Mouse (Mus musculus) testis, adult 2 months (tissue): ENCODE measurements around the gene Irak2. TPM values are rescaled to one million over a fixed set of nuclear protein-coding genes. Genes with fewer than 3 reads are reported as not detected.
A peak's percentile ranks its signal among the peaks of the same experiment; 100 is the strongest.

ENCODE experiments used
- H3K27ac ChIP-seq: fragments of 200-500 bp; 2 replicates; pipeline ENCODE4 v1.5.1; 2012; ENCODE audit warnings: low read depth, low read length; ENCODE audit not compliant: control insufficient read depth, insufficient read depth
- H3K27me3 ChIP-seq: fragments of 200-500 bp; 2 replicates; pipeline ENCODE4 v1.6.1; 2012; ENCODE audit warnings: mild to moderate bottlenecking, low read length, moderate library complexity; ENCODE audit not compliant: control insufficient read depth, insufficient read depth
- H3K36me3 ChIP-seq: fragments of 200-500 bp; 2 replicates; pipeline ENCODE4 v1.6.1; 2012; ENCODE audit warnings: mild to moderate bottlenecking, low read length; ENCODE audit not compliant: control insufficient read depth, insufficient read depth
- H3K4me1 ChIP-seq: fragments of 200-500 bp; 2 replicates; pipeline ENCODE4 v1.6.1; 2012; ENCODE audit warnings: low read length; ENCODE audit not compliant: control insufficient read depth, insufficient read depth
- H3K4me3 ChIP-seq: fragments of 200-500 bp; 2 replicates; pipeline ENCODE4 v1.5.1; 2012; ENCODE audit warnings: low read depth, mild to moderate bottlenecking, low read length, moderate library complexity, mixed read lengths; ENCODE audit not compliant: control insufficient read depth
- CTCF ChIP-seq: fragments of 200-500 bp; IDR thresholded peaks from 2 replicates; pipeline ENCODE4 v1.5.1; 2012; ENCODE audit warnings: low read depth, mild to moderate bottlenecking, inconsistent platforms, low read length, moderate library complexity; ENCODE audit not compliant: control insufficient read depth, insufficient read depth, insufficient replicate concordance
- POLR2A ChIP-seq: fragments of 200-500 bp; IDR thresholded peaks from 2 replicates; pipeline ENCODE4 v1.6.1; 2012; ENCODE audit warnings: low read depth, mild to moderate bottlenecking, inconsistent platforms, low read length, moderate library complexity; ENCODE audit not compliant: control insufficient read depth
- polyA plus RNA-seq: library from polyadenylated mRNA; depleted of rRNA; stranded (reverse); fragments of >200 nt; gene quantifications from 2 replicates; pipeline ENCODE4 v1.2.3, GENCODE M21; 2012

Gene Irak2
- polyA plus RNA-seq, 1 experiment: 2.4 TPM

- Histone ChIP-seq H3K27ac (no peak overlapping the region; the same call in 1 of the 2 replicates), H3K4me1 (no peaks in the 10 kb centered on the region), H3K36me3 (peaks cover 4% of the 10 kb centered on the region), H3K27me3 (no peaks in the 10 kb centered on the region), H3K4me3 (no peak overlapping the region)
- no peak for TF ChIP-seq CTCF
These were observed 76.0 kb downstream of the Irak2 start for GRCm38 (mm10) chr6:113714276-113714675.

GRCm38 (mm10) chr6:113714797-113715196, 76.5 kb downstream of the Irak2 start:
- no peaks in the 10 kb centered on the region for H3K27me3 ChIP-seq
- H3K27ac ChIP-seq: no peak overlapping the region
- H3K36me3 ChIP-seq: peaks cover 4% of the 10 kb centered on the region
- no peak for TF ChIP-seq CTCF
- TF ChIP-seq POLR2A: no peak
- no peak overlapping the region for H3K4me3 ChIP-seq
- no peaks in the 10 kb centered on the region for H3K4me1 ChIP-seq

- peak overlapping the region; percentile 5; the same call in 1 of the 2 replicates for H3K27ac ChIP-seq
- H3K4me3 ChIP-seq: peak overlapping the region; percentile 84
- no peaks in the 10 kb centered on the region for H3K27me3 ChIP-seq
- H3K4me1 ChIP-seq: no peaks in the 10 kb centered on the region
- peaks cover 3% of the 10 kb centered on the region; the same call in 1 of the 2 replicates for H3K36me3 ChIP-seq
- TF ChIP-seq CTCF (no peak), POLR2A (no peak)
These were observed 79.3 kb downstream of the Irak2 start for GRCm38 (mm10) chr6:113717541-113717940.

- Histone ChIP-seq H3K27me3 (no peaks in the 10 kb centered on the region), H3K4me1 (no peaks in the 10 kb centered on the region), H3K27ac (no peak within 1 kb of the TSS), H3K4me3 (no peak within 1 kb of the TSS), H3K36me3 (no peaks in the 10 kb centered on the region; the same call in 1 of the 2 replicates)
- TF ChIP-seq CTCF (no peak), POLR2A (no peak)
These were observed 81.6 kb downstream of the Irak2 start, which contains the start of gene Ghrl for GRCm38 (mm10) chr6:113719878-113720277. Gene Ghrl (minus strand): TSS chr6:113719880.

- Histone ChIP-seq H3K27me3 (no peaks in the 10 kb centered on the region), H3K4me3 (no peak overlapping the region), H3K36me3 (no peaks in the 10 kb centered on the region; the same call in 1 of the 2 replicates), H3K4me1 (no peaks in the 10 kb centered on the region), H3K27ac (no peak overlapping the region)
- TF ChIP-seq CTCF (no peak), POLR2A (no peak)
These were observed 82.8 kb downstream of the Irak2 start for GRCm38 (mm10) chr6:113721061-113721460.

GRCm38 (mm10) chr6:113728181-113728580, 89.9 kb downstream of the Irak2 start:
- H3K4me3 ChIP-seq: no peak overlapping the region
- no peaks in the 10 kb centered on the region for H3K4me1 ChIP-seq
- no peaks in the 10 kb centered on the region for H3K27me3 ChIP-seq
- H3K27ac ChIP-seq: no peak overlapping the region
- TF ChIP-seq CTCF (no peak), POLR2A (no peak)
- peaks cover 5% of the 10 kb centered on the region for H3K36me3 ChIP-seq

GRCm38 (mm10) chr6:113731296-113731695, 93.0 kb downstream of the Irak2 start:
- H3K36me3 ChIP-seq: peaks cover 7% of the 10 kb centered on the region
- no peak for TF ChIP-seq CTCF
- TF ChIP-seq POLR2A: no peak
- no peaks in the 10 kb centered on the region for H3K27me3 ChIP-seq
- no peak overlapping the region for H3K27ac ChIP-seq
- H3K4me1 ChIP-seq: no peaks in the 10 kb centered on the region
- no peak overlapping the region for H3K4me3 ChIP-seq
